Mouse (Mus musculus) E14TG2a.4 (cell line): Measurements from ENCODE around the gene Uty.

Experiments used
- CTCF ChIP-seq: conservative IDR thresholded peaks from 2 replicates; pipeline ENCODE4 v1.5.1; 2014; ENCODE audit warnings: low read length
- POU5F1 ChIP-seq: IDR thresholded peaks from 2 replicates; pipeline ENCODE4 v1.6.1; 2014; ENCODE audit warnings: low read length, borderline replicate concordance

DNA sequence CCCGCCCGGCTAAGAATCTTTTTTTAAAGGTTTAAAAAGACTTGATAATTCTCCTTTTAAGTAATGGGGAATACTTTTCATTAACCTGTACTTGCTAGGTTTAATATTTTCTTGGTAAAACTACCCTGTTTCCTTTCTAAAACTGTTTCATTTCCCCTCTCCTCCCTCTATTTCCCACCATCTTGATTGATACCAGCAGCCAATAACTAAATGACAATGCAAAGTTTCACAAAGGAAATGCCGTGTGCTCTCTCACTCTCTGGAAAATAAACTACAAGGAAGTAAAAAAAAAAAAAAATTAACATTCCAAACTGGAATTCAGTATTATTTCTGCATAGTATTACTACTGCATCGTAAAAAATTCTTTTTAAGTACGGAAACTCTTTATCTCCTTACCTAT, 1.1 kb downstream of the Uty start:
- TF ChIP-seq CTCF: no peak
- TF ChIP-seq POU5F1: no peak
